Mouse (Mus musculus) gonadal fat pad, adult 2 months (tissue): ENCODE data around the gene Sepsecs. TPM values are rescaled to one million over a fixed set of nuclear protein-coding genes. Genes with fewer than 3 reads are reported as not detected.

Experiments
- DNase-seq: peaks from one replicate; pipeline ENCODE4 v3.0.0-alpha.2; 2012; ENCODE audit warnings: low read depth
- polyA plus RNA-seq: library from polyadenylated mRNA; depleted of rRNA; stranded (reverse); fragments of >200 nt; gene quantifications from 2 replicates; pipeline ENCODE4 v1.2.3, GENCODE M21; 2012

Gene Sepsecs
- polyA plus RNA-seq, 1 experiment: 7.1 TPM

GRCm38 (mm10) chr5:52643947-52644840 lies 25.3 kb downstream of the Sepsecs start:
- no peak for DNase-seq

DNA sequence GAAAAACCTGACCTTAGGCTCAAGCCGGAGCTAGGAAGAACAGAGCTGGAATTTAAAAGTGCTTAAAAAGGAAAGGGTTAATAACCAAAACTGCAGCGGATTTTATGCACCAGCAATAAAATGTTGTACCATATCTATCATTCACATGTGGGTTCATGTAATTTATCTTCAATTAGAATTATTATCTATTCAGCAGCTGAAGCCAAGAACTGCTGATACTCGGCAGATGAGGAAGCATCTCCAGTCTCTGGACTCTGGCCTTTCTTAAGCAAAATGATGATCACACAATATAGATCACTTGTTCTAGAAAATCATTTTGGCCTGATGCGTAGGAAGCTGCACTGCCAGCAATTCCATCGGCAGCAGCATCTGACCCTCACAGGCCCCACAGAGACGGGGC lies 27.8 kb downstream of the Sepsecs start:
- DNase-seq: no peak

- DNase-seq: no peak
These were observed 30.6 kb downstream of the Sepsecs start for GRCm38 (mm10) chr5:52638916-52639315.

GRCm38 (mm10) chr5:52638006-52638405 lies 31.5 kb downstream of the Sepsecs start:
- DNase-seq: no peak

GRCm38 (mm10) chr5:52636923-52637322 lies 32.6 kb downstream of the Sepsecs start:
- DNase-seq: no peak

- DNase-seq: no peak
These were observed 33.3 kb downstream of the Sepsecs start for GRCm38 (mm10) chr5:52636025-52636755.

GRCm38 (mm10) chr5:52634017-52634416 lies 35.5 kb downstream of the Sepsecs start:
- no peak for DNase-seq

DNA sequence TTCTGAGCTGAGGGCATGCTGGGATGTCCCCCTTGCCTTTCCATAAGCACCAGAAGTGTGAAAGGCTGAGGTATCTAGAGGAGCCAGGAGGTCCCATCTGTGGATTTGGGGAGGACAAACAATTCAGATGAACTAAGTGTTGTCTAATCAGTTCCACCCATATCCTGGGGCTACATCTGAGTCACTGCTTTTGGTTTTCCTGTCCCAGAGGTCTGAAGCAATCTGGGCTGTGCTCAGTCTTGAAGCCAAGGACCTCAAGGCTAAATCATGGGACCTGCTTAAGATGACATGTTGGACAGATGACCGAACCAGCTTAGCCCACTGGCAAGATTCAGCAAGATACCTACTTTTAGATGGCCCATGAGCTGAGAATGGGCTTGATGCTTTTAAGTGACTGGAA lies 39.0 kb downstream of the Sepsecs start:
- DNase-seq: no peak

DNA sequence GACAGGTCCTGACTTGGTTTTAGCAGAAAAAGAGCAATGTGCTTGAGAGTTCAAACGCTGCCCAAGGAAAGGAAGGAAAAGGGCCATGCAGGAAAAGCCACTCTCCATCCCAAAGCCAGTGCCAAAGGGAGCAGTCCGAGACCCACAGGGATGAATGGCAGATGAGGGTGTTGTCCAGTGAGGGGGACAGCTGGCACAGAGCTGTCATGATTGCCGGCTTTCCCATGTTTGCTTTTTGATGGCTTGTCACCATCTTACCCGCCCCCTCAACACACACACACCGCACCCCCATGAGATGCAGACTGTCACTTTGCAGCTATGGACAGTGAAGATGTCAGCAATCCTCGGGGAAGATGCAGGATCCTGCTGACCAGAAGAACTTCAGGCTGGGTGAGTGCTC lies 40.3 kb downstream of the Sepsecs start:
- no peak for DNase-seq

- no peak for DNase-seq
These were observed 40.7 kb downstream of the Sepsecs start for GRCm38 (mm10) chr5:52628783-52629182.

GRCm38 (mm10) chr5:52627713-52628112 lies 41.8 kb downstream of the Sepsecs start:
- no peak for DNase-seq

DNA sequence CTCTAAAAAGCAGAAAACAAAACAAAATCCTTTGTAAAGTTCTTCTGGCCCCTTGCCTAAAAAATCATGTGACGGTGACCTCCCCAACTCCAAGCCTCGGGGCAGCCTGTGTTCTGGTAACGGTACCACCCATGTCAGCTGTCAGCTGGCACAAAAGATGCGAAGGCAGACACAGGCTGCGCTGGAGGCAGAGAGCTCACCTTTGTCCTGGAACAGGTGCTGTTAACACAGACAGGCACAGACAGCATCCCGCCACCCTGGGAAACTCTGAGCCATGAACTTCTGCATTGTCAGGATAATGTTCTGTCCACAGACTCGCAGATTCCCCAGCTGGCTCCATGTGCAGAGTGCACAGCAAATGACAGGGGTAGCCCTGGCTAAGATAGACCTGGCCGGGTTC lies 43.4 kb downstream of the Sepsecs start:
- DNase-seq: no peak

DNA sequence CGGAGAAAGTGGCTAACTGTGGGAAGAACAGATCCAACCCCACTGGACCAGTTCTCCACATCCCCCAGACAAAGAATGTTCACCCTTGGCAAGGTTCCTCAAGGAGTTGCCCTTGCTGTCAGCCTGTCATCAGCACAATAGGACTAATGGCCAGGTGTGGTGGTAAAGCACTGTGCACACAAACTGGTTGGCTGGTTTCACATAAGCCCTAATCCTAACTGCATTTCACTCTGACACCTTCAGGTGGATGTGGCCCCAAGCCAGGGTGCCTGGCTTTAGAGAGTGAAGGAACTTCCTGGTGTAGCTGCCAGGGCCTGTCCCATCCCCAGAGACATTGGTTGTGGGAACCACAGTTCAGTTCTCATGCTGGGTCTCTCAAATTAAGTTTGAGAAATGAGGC lies 44.6 kb downstream of the Sepsecs start:
- DNase-seq: peak; percentile 92

- peak; percentile 64 for DNase-seq
These were observed 46.4 kb downstream of the Sepsecs start for GRCm38 (mm10) chr5:52623099-52623498.

DNA sequence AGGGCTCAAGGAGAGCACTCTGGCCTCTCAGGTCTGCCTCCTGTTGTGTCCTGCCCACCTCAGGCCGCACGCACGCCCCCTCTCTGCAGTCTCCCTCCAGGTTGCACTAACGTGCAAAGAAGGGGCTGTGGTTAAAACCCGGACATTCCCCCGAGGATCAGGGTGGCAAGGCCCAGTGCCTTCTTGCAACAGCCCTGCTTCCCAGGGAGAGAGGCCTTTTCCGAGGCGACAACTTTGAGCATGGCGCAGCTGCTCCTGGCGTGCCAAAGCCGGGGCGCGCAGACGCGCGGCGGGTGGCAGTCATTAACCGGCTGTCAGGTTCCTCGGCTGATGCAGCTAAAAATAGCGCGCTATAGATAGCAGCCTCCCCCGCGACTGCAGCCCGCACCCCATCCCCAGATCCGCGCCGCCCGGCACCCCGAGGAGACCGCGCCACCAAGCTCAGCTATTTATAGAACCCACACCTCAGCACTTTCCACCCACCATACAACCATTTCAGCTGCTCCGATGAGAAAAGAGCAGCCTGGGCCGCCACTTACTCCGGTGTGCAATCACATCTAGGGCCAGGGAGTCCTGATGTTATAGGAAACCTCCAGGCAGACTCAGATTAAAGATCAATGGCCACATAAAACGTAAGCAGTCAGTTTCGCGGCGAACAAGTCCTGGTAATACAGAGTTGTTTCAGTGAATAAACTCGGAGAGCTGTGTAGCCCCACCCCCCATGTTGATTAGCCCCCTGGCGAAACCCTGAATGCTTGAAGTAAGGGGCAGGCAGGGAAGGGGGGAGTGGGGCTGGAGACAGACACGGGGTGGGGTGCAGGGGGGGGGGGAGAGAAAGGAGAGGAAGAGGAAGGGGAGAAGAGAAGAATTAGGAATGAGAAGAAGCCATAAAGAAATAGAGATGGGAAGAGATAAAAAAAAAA lies 50.9 kb downstream of the Sepsecs start:
- DNase-seq: no peak

DNA sequence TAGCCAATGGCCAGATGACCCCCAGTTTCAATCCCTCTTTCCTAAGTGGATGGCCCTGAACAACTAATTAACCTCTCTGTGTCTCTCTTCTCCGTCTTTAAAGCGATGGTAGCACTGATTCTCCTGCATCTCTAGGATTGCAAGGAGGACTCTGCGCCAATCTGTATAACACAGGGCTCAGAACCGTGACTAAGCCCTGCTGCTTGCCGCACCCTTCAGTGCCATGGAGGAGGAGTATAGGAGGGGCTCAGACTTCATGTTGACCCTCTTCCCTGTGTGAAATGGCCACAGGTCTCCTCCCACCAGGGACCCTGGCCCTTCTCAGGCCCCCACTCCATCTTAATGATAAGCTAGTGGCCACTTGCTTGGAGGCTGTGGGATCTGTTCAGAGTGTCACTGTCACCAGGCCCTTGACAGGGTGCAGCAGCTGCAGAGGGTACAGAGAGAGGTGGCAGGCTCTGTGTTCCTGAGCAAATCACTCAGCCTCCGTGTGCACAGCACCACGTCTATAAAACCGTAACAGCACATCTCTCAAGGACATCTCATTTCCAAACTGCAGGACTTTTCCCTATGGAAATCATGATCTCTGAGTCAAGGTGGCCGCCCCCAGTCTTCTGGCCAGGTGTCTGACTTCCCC lies 51.7 kb downstream of the Sepsecs start:
- no peak for DNase-seq

GRCm38 (mm10) chr5:52616549-52616948 lies 53.0 kb downstream of the Sepsecs start:
- no peak for DNase-seq

DNA sequence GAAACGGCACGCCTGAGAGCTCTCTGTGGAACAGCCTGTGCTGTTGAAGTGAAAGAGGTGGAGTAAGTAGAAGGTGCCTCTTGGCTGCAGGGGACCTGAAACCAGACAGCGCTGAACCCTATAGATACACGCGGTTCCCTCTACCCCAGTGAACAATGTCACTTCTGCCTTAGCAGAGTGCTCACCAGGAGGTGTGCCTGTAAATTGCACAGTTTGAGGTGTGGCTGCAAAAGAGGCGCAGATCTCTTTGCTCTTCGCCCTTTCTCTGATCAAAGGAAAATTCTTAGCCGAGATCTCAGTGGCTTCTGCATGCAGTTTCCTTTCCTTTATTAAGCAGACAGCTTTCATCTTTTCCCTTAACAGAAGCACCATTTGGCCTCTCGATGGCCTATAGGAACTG lies 54.1 kb downstream of the Sepsecs start:
- DNase-seq: no peak

DNA sequence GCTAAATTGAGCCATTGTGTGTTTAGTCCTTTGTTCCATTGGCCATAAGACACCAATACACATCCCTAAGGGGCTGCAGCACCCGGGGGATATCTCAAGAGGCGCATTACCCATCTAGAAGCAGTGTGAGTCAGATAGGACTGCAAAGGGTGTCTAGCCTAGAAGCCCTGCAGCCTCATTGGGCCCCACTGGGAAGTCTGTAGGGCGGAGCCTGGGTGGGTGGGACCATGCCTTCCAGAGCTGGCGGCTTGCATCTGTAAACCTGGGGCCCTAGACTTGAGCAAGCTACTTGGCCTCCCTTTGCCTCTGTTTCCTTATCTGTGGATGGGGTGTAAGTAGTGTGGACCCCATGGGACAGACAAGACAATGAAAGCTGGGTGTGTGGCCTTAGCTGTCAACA lies 54.8 kb downstream of the Sepsecs start:
- DNase-seq: no peak

DNA sequence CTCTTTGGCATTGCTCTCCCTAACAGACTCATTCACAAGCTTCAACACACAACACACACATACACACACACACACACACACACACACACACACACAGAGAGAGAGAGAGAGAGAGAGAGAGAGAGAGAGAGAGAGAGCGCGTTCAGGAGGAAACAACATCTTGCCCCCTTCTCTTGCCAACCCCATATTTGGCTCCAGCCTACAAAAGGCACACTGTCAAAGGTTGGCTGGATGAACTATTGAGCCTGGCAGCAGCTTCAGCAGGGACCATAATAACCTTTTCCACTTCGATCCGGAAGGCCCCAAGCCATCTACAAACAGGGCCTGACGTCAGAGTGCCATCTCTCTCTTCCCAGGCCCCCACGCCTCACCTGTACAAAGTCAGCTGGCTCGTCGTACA lies 56.7 kb downstream of the Sepsecs start:
- no peak for DNase-seq

- no peak for DNase-seq
These were observed 58.1 kb downstream of the Sepsecs start for GRCm38 (mm10) chr5:52611315-52611895.
